Mouse (Mus musculus): ENCODE data around the gene Gm49380. TPM values are rescaled to one million over a fixed set of nuclear protein-coding genes. Genes with fewer than 3 reads are reported as not detected.

The Gm49380 gene
- polyA plus RNA-seq, 1 experiment from 2014 or later, result 0.48 TPM

DNA sequence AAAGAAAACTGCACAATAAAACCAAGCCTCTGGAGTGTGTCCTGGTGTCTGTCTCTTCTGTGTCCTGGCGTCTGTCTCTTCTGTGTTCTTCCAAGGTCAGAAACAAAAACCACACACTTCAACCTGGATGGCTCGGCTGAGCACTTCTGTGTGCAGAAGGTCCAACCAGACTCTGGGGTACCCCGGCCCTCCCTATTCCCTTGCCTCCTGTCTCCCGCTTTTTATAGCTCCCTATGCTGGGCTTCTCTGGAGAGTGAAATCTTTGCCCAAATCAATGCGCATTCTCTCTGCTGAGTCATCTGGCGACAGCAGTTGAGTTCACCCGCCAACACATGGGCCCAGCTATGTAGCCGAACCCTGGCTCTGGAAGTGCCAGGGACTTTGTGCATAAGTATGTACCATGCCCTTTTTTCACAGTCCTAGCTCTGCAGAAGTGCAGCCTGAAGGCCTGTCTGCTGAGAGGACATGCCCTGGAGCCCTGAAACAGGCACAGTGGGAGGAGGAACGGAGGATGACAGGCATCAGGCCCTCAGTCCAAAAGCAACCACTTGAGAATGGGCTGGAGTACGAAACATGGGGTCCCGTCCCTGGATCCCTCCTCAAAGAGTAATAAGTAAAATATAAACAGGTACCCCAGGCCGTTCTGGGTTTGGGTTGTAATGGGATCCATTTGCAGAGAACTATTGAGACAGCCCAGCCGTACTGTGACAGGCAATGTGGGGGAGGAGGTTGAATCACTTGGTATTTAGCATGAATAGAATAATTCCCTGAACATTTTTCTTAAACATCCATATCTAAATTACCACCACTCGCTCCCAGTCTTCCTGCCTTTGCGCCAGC, 64.5 kb downstream of the Gm49380 start:
- ATAC-seq (ENCODE audit: insufficient number of reproducible peaks, insufficient read depth, low FRiP score, low TSS enrichment, low read depth), result no peak
- H3K9me3 ChIP-seq, result no peaks in the 10 kb centered on the region
- WGBS, result 56% methylated on average over 15 of the region's 15 CpGs

DNA sequence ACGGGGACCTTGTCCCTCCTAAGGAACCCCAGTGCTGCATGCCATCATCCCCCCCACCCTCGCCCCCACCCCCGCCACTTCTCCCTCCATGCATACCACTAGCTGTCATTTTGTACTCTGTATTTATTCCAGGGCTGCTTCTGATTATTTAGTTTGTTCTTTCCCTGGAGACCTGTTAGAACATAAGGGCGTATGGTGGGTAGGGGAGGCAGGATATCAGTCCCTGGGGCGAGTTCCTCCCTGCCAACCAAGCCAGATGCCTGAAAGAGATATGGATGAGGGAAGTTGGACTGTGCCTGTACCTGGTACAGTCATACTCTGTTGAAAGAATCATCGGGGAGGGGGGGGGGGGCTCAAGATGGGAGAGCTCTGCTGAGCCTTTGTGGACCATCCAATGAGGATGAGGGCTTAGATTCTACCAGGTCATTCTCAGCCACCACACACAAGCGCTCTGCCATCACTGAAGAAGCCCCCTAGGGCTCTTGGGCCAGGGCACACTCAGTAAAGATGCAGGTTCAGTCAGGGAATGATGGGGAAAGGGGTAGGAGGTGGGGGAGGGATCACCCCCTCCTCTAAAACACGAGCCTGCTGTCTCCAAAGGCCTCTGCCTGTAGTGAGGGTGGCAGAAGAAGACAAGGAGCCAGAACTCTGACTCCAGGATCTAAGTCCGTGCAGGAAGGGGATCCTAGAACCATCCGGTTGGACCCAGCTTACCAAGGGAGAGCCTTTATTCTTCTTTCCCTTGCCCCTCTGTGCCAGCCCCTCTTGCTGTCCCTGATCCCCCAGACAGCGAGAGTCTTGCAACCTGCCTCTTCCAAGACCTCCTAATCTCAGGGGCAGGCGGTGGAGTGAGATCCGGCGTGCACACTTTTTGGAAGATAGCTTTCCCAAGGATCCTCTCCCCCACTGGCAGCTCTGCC, 65.5 kb downstream of the Gm49380 start:
- ATAC-seq (ENCODE audit: insufficient number of reproducible peaks, insufficient read depth, low FRiP score, low TSS enrichment, low read depth), result no peak
- no peak overlapping the region for H3K9ac ChIP-seq
- H3K4me1 ChIP-seq, result peaks cover 31% of the 10 kb centered on the region
- no peaks in the 10 kb centered on the region for H3K9me3 ChIP-seq
- H3K27ac ChIP-seq, result no peak overlapping the region
- WGBS, result 64% methylated on average over 14 of the region's 14 CpGs
- H3K27me3 ChIP-seq, result peaks cover 41% of the 10 kb centered on the region
- no peaks in the 10 kb centered on the region for H3K36me3 ChIP-seq
- no peak overlapping the region for H3K4me3 ChIP-seq
- H3K4me2 ChIP-seq, result no peak overlapping the region

More for the DNA sequence above, 64.5 kb downstream of the Gm49380 start:
- Histone ChIP-seq H3K27me3 (peaks cover 32% of the 10 kb centered on the region), H3K4me1 (peaks cover 24% of the 10 kb centered on the region), H3K9ac (no peak overlapping the region), H3K4me3 (no peak overlapping the region), H3K27ac (no peak overlapping the region; the same call in 1 of the 2 replicates), H3K36me3 (no peaks in the 10 kb centered on the region), H3K4me2 (no peak overlapping the region)

DNA sequence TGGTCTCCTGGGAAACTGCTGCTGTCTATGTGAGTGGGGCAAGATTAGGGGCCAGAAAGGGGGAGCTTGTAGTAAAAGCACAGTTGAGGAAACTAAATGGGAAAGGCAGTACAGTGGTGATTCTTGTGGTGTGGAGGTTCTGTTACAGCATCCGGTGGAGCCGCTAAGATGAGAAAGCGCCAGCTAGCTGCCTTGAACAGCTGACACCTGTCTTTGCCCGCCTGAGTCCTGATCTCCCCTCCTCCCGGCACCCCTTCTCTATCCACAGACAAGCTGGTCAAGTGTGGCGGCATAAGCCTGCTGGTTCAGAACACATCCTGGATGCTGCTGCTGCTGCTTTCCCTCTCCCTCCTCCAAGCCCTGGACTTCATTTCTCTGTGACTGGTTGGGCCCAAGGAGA, 66.2 kb downstream of the Gm49380 start:
- Histone ChIP-seq H3K9me3 (no peaks in the 10 kb centered on the region), H3K27me3 (peaks cover 47% of the 10 kb centered on the region), H3K27ac (no peak overlapping the region), H3K4me1 (peaks cover 31% of the 10 kb centered on the region), H3K4me2 (no peak overlapping the region), H3K36me3 (no peaks in the 10 kb centered on the region), H3K4me3 (no peak overlapping the region), H3K9ac (no peak overlapping the region)
- ATAC-seq (ENCODE audit: insufficient number of reproducible peaks, insufficient read depth, low FRiP score, low TSS enrichment, low read depth), result no peak
- 58% methylated on average over 6 of the region's 6 CpGs for WGBS

DNA sequence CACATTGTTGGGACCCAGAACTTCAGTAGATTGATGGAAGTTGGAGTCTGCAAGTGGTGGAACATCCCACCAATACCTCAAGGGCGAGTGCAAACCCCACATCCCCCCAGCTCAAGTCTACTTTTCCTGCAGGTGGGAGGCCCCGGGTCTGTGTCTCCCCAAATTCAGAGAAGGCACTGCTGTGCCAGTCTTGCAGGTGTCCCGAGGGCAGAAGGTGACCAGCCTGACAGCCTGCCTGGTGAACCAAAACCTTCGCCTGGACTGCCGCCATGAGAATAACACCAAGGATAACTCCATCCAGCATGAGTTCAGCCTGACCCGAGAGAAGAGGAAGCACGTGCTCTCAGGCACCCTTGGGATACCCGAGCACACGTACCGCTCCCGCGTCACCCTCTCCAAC, 66.9 kb downstream of the Gm49380 start:
- peaks cover 53% of the 10 kb centered on the region for H3K27me3 ChIP-seq
- H3K27ac ChIP-seq, result no peak overlapping the region
- H3K9me3 ChIP-seq, result no peaks in the 10 kb centered on the region
- ATAC-seq (ENCODE audit: insufficient number of reproducible peaks, insufficient read depth, low FRiP score, low TSS enrichment, low read depth), result no peak
- no peaks in the 10 kb centered on the region for H3K36me3 ChIP-seq
- WGBS, result 85% methylated on average over 12 of the region's 12 CpGs
- no peak overlapping the region for H3K9ac ChIP-seq
- H3K4me1 ChIP-seq, result peaks cover 31% of the 10 kb centered on the region
- H3K4me2 ChIP-seq, result no peak overlapping the region
- no peak overlapping the region for H3K4me3 ChIP-seq

DNA sequence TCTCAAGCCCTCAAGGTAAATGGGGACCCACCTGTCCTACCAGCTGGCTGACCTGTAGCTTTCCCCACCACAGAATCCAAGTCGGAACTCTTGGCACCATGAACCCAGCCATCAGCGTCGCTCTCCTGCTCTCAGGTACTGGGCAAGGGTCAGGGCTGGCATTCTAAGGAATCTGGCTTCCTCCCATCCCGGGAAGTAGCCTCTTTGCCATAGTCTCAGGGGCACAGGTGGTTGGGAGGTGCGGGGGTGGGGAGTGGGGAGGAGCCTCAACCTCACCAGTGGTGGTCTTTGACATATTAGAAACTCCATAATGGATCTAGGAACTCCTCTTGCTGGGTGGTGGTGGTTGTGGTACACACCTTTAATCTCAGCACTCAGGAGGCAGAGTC, 67.4 kb downstream of the Gm49380 start:
- no peaks in the 10 kb centered on the region for H3K36me3 ChIP-seq
- H3K4me2 ChIP-seq, result no peak overlapping the region
- no peak for ATAC-seq (ENCODE audit: insufficient number of reproducible peaks, insufficient read depth, low FRiP score, low TSS enrichment, low read depth)
- peaks cover 31% of the 10 kb centered on the region for H3K4me1 ChIP-seq
- H3K27me3 ChIP-seq, result peaks cover 55% of the 10 kb centered on the region
- no peaks in the 10 kb centered on the region for H3K9me3 ChIP-seq
- no peak overlapping the region for H3K9ac ChIP-seq
- H3K27ac ChIP-seq, result no peak overlapping the region
- no peak overlapping the region for H3K4me3 ChIP-seq
- WGBS, result 87% methylated on average over 5 of the region's 5 CpGs

DNA sequence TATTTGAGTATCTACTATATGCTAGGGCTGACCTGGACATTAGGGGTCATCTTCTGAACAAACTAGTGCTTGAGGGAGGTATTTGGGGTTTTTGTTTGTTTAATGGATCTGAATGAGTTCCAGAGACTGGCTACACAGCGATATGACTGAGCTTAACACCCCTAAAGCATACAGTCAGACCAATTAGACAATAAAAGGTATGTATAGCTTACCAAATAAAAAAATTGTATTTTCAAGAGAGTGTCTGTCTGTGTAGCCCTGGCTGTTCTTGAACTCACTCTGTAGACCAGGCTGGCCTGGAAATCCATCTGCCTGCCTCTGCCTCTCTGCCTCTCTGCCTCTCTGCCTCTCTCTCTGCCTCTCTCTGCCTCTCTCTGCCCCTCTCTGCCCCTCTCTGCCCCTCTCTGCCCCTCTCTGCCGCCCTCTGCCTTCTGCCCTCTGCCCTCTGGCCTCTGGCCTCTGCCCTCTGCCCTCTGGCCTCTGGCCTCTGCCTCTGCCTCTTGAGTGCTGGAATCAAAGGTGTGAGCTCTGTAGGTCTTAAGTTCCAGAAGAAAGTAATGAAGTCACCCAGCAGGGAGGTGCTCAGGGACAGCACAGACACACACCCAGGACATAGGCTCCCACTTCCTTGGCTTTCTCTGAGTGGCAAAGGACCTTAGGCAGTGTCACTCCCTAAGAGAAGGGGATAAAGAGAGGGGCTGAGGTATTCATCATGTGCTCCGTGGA, 68.0 kb downstream of the Gm49380 start:
- no peak for ATAC-seq (ENCODE audit: insufficient number of reproducible peaks, insufficient read depth, low FRiP score, low TSS enrichment, low read depth)
- no peak overlapping the region for H3K27ac ChIP-seq
- H3K9me3 ChIP-seq, result no peaks in the 10 kb centered on the region
- peaks cover 55% of the 10 kb centered on the region for H3K27me3 ChIP-seq
- H3K4me3 ChIP-seq, result no peak overlapping the region
- WGBS, result 63% methylated on average over 3 of the region's 3 CpGs
- H3K4me2 ChIP-seq, result 0 out of 2 replicates have a peak overlapping the region, but pooled peaks have one; percentile 68
- H3K4me1 ChIP-seq, result peaks cover 31% of the 10 kb centered on the region
- no peaks in the 10 kb centered on the region for H3K36me3 ChIP-seq
- H3K9ac ChIP-seq, result no peak overlapping the region

DNA sequence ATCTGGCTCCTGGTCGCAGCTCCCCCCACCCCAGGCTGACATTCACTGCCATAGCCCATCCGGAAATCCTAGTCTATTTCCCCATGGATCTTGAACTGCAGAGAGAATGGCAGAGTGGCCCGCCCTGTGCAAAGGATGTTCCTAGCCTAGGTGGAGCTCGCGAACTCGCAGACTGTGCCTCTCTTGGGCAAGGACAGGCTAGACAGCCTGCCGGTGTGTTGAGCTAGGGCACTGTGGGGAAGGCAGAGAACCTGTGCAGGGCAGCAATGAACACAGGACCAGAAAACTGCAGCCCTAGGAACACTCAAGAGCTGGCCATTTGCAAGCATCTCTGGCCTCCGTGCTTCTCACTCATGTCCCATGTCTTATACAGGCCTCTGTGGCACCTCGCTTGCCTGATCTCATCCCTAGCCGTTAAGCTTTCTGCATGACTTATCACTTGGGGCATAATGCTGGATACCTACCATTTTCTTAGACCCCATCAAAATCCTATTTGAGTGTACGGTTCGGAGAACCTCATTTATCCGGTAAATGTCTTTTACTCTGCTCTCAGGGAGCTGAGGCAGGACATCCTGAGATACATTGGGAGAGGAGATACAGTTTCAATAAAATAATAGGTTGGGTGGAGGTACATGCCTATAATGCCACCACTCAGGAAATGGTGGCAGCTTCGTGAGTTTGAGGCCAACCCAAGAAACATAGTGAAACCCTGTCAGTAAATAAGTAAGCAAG, 68.7 kb downstream of the Gm49380 start:
- Histone ChIP-seq H3K9me3 (no peaks in the 10 kb centered on the region), H3K4me2 (peak overlapping the region; percentile 68), H3K4me3 (peak overlapping the region; percentile 41), H3K36me3 (no peaks in the 10 kb centered on the region), H3K9ac (peak overlapping the region; percentile 44; the same call in 1 of the 2 replicates), H3K27ac (no peak overlapping the region), H3K27me3 (peaks cover 55% of the 10 kb centered on the region), H3K4me1 (peaks cover 31% of the 10 kb centered on the region)
- ATAC-seq (ENCODE audit: insufficient number of reproducible peaks, insufficient read depth, low FRiP score, low TSS enrichment, low read depth), result no peak
- 41% methylated on average over 14 of the region's 14 CpGs for WGBS

DNA sequence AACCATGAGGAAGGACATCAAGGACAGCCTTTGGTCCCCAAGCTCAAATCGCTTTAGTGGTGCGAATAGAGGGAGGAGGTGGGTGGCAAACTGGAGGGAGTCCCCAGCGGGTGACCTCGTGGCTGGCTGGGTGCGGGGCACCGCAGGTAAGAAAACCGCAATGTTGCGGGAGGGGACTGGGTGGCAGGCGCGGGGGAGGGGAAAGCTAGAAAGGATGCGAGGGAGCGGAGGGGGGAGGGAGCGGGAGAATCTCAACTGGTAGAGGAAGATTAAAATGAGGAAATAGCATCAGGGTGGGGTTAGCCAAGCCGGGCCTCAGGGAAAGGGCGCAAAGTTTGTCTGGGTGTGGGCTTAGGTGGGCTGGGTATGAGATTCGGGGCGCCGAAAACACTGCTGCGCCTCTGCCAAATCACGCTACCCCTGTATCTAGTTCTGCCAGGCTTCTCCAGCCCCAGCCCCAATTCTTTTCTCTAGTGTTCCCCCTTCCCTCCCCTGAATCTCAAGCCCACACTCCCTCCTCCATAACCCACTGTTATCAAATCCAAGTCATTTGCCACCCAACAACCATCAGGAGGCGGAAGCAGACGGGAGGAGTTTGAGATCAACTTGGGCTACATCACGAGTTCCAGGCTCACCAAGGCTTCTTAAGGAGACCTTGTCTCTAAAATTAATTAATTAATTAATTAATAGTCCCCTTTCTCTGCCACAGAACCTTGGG, 69.4 kb downstream of the Gm49380 start:
- 3% methylated on average over 23 of the region's 23 CpGs for WGBS
- Histone ChIP-seq H3K36me3 (no peaks in the 10 kb centered on the region), H3K27ac (no peak overlapping the region), H3K4me1 (peaks cover 26% of the 10 kb centered on the region), H3K9ac (peak overlapping the region; percentile 44), H3K4me2 (peak overlapping the region; percentile 68), H3K4me3 (peak overlapping the region; percentile 41), H3K27me3 (peaks cover 55% of the 10 kb centered on the region), H3K9me3 (no peaks in the 10 kb centered on the region)
- ATAC-seq (ENCODE audit: insufficient number of reproducible peaks, insufficient read depth, low FRiP score, low TSS enrichment, low read depth), result no peak

DNA sequence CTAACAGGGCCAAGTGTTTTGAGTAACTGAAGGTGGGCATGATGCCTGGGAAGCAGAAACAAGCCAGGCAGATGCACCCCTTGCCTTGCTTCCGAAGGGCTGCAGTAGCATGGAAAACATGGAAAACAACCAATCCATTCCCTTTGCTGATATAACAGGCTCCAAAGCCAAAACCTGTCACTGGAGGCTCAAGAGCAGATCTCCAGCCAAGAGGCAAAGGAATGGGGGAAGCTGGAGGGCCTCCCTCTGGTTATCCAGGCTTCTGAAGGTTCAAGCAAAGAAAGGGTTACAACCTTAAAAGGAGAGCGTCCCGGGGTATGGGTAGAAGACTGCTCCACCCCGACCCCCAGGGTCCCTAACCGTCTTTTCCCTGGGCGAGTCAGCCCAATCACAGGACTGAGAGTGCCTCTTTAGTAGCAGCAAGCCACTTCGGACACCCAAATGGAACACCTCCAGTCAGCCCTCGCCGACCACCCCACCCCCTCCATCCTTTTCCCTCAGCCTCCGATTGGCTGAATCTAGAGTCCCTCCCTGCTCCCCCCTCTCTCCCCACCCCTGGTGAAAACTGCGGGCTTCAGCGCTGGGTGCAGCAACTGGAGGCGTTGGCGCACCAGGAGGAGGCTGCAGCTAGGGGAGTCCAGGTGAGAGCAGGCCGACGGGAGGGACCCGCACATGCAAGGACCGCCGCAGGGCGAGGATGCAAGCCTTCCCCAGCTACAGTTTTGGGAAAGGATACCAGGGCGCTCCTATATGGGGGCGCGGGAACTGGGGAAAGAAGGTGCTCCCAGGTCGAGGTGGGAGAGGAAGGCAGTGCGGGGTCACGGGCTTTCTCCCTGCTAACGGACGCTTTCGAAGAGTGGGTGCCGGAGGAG, 70.2 kb downstream of the Gm49380 start, which contains the start of gene Thy1:
Thy1 (plus strand) TSS at position 549 of the 872 bp plus-strand sequence.
- Histone ChIP-seq H3K36me3 (no peaks in the 10 kb centered on the region), H3K9ac (peak within 1 kb of the TSS; percentile 44), H3K9me3 (no peaks in the 10 kb centered on the region), H3K4me2 (peak within 1 kb of the TSS; percentile 68), H3K4me1 (peaks cover 22% of the 10 kb centered on the region), H3K27me3 (peaks cover 54% of the 10 kb centered on the region), H3K27ac (no peak within 1 kb of the TSS), H3K4me3 (peak within 1 kb of the TSS; percentile 41)
- WGBS, result under 1% methylated on average over 30 of the region's 30 CpGs
- ATAC-seq (ENCODE audit: insufficient number of reproducible peaks, insufficient read depth, low FRiP score, low TSS enrichment, low read depth), result no peak

DNA sequence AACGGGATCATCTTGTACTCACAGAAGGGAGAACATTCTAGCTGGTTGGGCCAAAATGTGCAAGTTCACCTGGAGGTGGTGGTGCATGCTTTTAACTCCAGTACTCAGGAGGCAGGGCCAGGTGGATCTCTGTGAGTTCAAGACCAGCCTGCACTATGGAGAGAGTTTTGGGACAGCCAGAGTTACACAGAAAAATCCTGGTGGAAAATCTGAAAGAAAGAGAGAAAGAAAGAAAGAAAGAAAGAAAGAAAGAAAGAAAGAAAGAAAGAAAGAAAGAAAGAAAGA, 71.0 kb downstream of the Gm49380 start:
- 83% methylated on average over 1 of the region's 1 CpGs for WGBS
- peaks cover 52% of the 10 kb centered on the region for H3K27me3 ChIP-seq
- no peak for ATAC-seq (ENCODE audit: insufficient number of reproducible peaks, insufficient read depth, low FRiP score, low TSS enrichment, low read depth)

More for the DNA sequence above, 71.0 kb downstream of the Gm49380 start:
- H3K9ac ChIP-seq, result no peak overlapping the region
- H3K36me3 ChIP-seq, result no peaks in the 10 kb centered on the region
- H3K27ac ChIP-seq, result no peak overlapping the region
- no peak overlapping the region for H3K4me3 ChIP-seq
- peaks cover 20% of the 10 kb centered on the region for H3K4me1 ChIP-seq
- no peak overlapping the region for H3K4me2 ChIP-seq
- H3K9me3 ChIP-seq, result no peaks in the 10 kb centered on the region

All from embryonic facial prominence, embryonic 13.5 days (tissue).